Mouse (Mus musculus) heart, postnatal 0 days (tissue): Measurements from ENCODE around the gene Ctbs. TPM values are rescaled to one million over a fixed set of nuclear protein-coding genes. Genes with fewer than 3 reads are reported as not detected.
"Not testable (repeated sequence)": the region's sequence is repeated elsewhere in the genome, so short reads cannot be mapped to it uniquely, and the experiment has no call there.

ENCODE experiments used
- ATAC-seq: fragments of 200-750 bp; cut with Nextera tagmentation; 2 replicates; pipeline ENCODE4 v1.8.0; 2017; ENCODE audit warnings: low read depth, moderate number of reproducible peaks, moderate library complexity; ENCODE audit not compliant: insufficient read depth
- DNase-seq: peaks from one replicate; pipeline ENCODE4 v3.0.0-alpha.2; 2016; ENCODE audit warnings: low spot score
- H3K27ac ChIP-seq: fragments of 300-500 bp; sonication (generic); 2 replicates; pipeline ENCODE4 v1.5.1; 2014; ENCODE audit warnings: low read depth, mild to moderate bottlenecking
- H3K27me3 ChIP-seq: fragments of 300-500 bp; sonication (generic); 2 replicates; pipeline ENCODE4 v1.6.1; 2014; ENCODE audit warnings: low read length, mixed read lengths; ENCODE audit not compliant: control insufficient read depth, insufficient read depth
- H3K36me3 ChIP-seq: fragments of 300-500 bp; sonication (generic); replicated peaks from 2 replicates; pipeline ENCODE4 v1.6.1; 2014; ENCODE audit warnings: low read length, mixed read lengths; ENCODE audit not compliant: control insufficient read depth, insufficient read depth
- H3K4me1 ChIP-seq: fragments of 300-500 bp; sonication (generic); 2 replicates; pipeline ENCODE4 v1.6.1; 2014; ENCODE audit warnings: antibody characterized with exemption; ENCODE audit not compliant: control insufficient read depth, insufficient read depth
- H3K4me2 ChIP-seq: fragments of 300-500 bp; sonication (generic); 2 replicates; pipeline ENCODE4 v1.6.1; 2014; ENCODE audit warnings: low read depth, mild to moderate bottlenecking, low read length, moderate library complexity
- H3K4me3 ChIP-seq: fragments of 300-500 bp; sonication (generic); 2 replicates; pipeline ENCODE4 v1.5.1; 2014; ENCODE audit warnings: low read depth, low read length
- H3K9ac ChIP-seq: fragments of 300-500 bp; sonication (generic); replicated peaks from 2 replicates; pipeline ENCODE4 v1.6.1; 2014; ENCODE audit warnings: low read depth, low read length, mixed read lengths
- H3K9me3 ChIP-seq: fragments of 300-500 bp; sonication (generic); replicated peaks from 2 replicates; pipeline ENCODE4 v1.6.1; 2016; ENCODE audit warnings: low read length; ENCODE audit not compliant: control insufficient read depth
- CTCF ChIP-seq: IDR thresholded peaks from 2 replicates; pipeline ENCODE4 v1.5.1; 2016; ENCODE audit warnings: antibody characterized with exemption, control low read depth, low read depth
- EP300 ChIP-seq: IDR thresholded peaks from 2 replicates; pipeline ENCODE4 v1.6.1; 2016; ENCODE audit warnings: antibody characterized with exemption, low read depth
- WGBS: fragments of 180-500 bp; shearing (Covaris S2); extraction: QIAGEN DNeasy Blood & Tissue Kit; methylation state at CpG from one replicate; pipeline ENCODE4 v1.1.7; 2014; 5-methylcytosine and 5-hydroxymethylcytosine counted together
- polyA plus RNA-seq: library from polyadenylated mRNA; unstranded; fragments of >200 nt; fragmentation: Nextera tagmentation; extraction: Ambion mirVana; gene quantifications from 2 replicates; pipeline ENCODE4 v1.2.1, GENCODE M21; 2015
- total RNA-seq: library from RNA; depleted of rRNA; stranded (reverse); fragments of >200 nt; gene quantifications from 2 replicates; pipeline ENCODE4 v1.2.3, GENCODE M21; 2014; ENCODE audit warnings: low replicate concordance

Ctbs gene
- total and polyA plus RNA-seq, 2 experiments from 2014 or later = 4.2 to 6.6 TPM

DNA sequence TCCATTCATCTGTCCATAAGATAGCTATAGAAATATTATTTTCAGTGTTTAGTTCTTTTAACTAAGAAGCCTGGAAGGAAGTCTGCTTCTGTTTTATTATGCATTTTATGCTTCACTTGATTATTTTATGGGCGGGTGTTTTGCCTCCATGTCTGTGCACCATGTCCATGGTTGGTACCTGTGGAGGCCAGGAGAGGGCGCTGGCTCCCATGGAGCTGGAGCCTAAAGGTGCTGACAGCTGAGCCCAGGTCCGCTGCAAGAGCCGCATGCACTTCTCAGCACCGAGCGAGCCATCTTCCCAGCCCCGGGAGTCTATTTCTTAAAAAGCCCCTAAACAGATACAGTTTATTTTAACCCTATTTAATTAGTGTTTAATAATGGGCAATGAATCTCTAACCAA is 25.9 kb upstream of the Ctbs start:
- 81% methylated on average over 7 of the region's 7 CpGs for WGBS
- no peak overlapping the region for H3K27ac ChIP-seq
- H3K9me3 ChIP-seq = no peaks in the 10 kb centered on the region
- DNase-seq (no peak), ATAC-seq (no peak)
- H3K4me3 ChIP-seq = no peak overlapping the region
- no peaks in the 10 kb centered on the region for H3K27me3 ChIP-seq
- no peak for TF ChIP-seq EP300
- TF ChIP-seq CTCF = no peak
- 0 out of 2 replicates have a peak, but pooled peaks cover 3% of the 10 kb centered on the region for H3K4me1 ChIP-seq
- H3K36me3 ChIP-seq = peaks cover 22% of the 10 kb centered on the region
- H3K9ac ChIP-seq = no peak overlapping the region
- no peak overlapping the region for H3K4me2 ChIP-seq

DNA sequence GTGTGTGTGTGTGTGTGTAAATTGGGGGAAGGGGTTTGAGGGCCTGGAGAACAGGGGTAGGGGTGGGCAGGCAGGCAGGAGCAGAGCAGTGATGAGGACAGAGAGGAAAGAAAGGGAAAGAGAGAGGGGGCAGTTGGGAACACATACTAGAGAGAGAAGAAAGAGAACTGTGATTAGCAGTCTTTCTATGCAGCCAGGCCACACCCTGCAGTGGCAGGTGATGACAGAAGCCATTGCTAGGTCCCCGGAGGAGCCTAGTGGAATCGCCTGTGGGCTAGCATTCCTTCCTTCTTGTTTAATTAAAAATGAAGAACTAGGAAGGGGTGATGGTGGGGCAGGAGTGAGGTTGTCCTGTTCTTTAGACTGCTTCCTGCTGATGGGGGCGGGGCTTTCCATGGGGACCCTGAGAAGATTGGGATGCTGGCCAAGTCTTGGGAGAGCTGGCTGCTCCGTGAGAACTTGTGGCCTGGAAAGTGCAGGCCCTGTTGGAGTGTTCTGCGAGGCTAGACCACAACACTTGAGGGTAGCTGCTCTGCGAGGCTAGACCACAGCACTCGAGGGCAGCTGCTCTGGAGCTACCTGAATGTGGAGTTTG is 25.2 kb upstream of the Ctbs start:
- no peak for ATAC-seq
- 0 out of 2 replicates have a peak, but pooled peaks cover 3% of the 10 kb centered on the region for H3K4me1 ChIP-seq
- no peak overlapping the region for H3K4me2 ChIP-seq
- peaks cover 17% of the 10 kb centered on the region for H3K36me3 ChIP-seq
- DNase-seq = no peak
- H3K4me3 ChIP-seq = no peak overlapping the region
- TF ChIP-seq CTCF = no peak
- TF ChIP-seq EP300 = no peak
- no peaks in the 10 kb centered on the region for H3K9me3 ChIP-seq
- WGBS = 33% methylated on average over 7 of the region's 7 CpGs
- no peak overlapping the region for H3K27ac ChIP-seq
- no peak overlapping the region for H3K9ac ChIP-seq
- H3K27me3 ChIP-seq = no peaks in the 10 kb centered on the region

DNA sequence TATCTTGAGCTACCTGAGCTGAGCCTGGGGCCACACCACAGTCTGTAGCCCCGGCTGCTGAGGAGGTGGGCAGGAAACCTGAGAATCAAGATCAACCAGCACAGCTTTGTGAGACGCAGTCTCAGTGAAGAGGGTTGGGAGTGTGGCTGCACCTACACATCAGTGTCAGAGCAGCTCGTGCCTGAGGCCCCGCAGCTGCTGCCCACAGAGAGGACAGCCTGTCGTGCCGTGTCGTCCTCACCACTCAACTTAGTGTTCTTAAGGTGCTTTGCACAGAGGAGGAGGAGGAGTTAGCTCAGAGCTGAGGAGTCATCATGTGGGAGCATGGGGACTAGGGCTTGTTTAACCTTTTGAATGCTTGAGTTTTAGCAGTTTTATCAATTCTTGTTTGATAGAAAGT is 23.7 kb upstream of the Ctbs start:
- 0 out of 2 replicates have a peak, but pooled peaks cover 3% of the 10 kb centered on the region for H3K4me1 ChIP-seq
- H3K9me3 ChIP-seq = no peaks in the 10 kb centered on the region
- H3K4me3 ChIP-seq = no peak overlapping the region
- no peaks in the 10 kb centered on the region for H3K27me3 ChIP-seq
- H3K4me2 ChIP-seq = no peak overlapping the region
- H3K36me3 ChIP-seq = peaks cover 15% of the 10 kb centered on the region
- no peak overlapping the region for H3K9ac ChIP-seq
- no peak for TF ChIP-seq CTCF
- no peak for TF ChIP-seq EP300
- DNase-seq (no peak), ATAC-seq (no peak)
- H3K27ac ChIP-seq = no peak overlapping the region
- 85% methylated on average over 7 of the region's 7 CpGs for WGBS

DNA sequence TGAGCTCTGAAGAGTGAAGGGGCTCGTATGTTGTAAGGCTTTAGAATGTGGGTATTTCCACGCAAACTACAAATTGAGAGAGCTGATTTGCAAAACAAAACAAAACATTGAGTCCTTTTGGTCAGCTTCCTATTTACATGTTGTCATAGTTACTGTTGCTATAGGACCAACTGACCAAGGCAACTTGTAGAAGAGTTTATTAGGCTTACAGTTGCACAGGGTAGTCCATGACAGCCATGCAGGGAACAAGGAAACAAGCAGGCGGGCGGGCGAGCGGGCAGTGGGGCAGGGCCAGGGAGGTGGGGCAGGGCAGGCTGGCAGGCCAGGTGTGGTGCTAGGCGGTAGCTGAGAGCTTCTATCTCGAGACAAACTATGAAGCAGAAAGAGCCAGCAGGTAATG is 23.1 kb upstream of the Ctbs start:
- no peak for TF ChIP-seq EP300
- no peak for TF ChIP-seq CTCF
- Histone ChIP-seq H3K4me3 (no peak overlapping the region), H3K9ac (no peak overlapping the region), H3K4me1 (0 out of 2 replicates have a peak, but pooled peaks cover 3% of the 10 kb centered on the region), H3K9me3 (no peaks in the 10 kb centered on the region), H3K36me3 (peaks cover 20% of the 10 kb centered on the region), H3K4me2 (no peak overlapping the region), H3K27ac (no peak overlapping the region), H3K27me3 (no peaks in the 10 kb centered on the region)
- 89% methylated on average over 8 of the region's 8 CpGs for WGBS
- ATAC-seq (no peak), DNase-seq (no peak)

DNA sequence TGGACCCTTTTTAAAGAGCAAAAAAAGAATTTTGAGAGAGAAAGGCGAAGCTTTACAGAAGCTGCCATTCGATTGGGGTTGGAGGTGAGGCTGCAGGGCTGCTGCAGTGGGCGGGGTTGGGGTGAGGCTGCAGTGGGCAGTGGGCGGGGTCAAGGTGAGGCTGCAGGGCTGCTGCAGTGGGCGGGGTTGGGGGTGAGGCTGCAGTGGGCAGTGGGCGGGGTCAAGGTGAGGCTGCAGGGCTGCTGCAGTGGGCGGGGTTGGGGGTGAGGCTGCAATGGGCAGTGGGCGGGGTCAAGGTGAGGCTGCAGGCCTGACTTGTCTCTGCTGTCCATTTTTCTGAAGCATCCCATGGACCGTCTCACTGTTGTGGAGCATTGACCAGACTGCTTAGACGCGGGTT is 16.5 kb upstream of the Ctbs start:
- WGBS = 93% methylated on average over 11 of the region's 11 CpGs
- H3K36me3 ChIP-seq = peaks cover 37% of the 10 kb centered on the region
- H3K27ac ChIP-seq, H3K9me3 ChIP-seq, H3K4me2 ChIP-seq, H3K4me3 ChIP-seq, H3K4me1 ChIP-seq, ATAC-seq, H3K9ac ChIP-seq, H3K27me3 ChIP-seq, DNase-seq: not testable (repeated sequence)

DNA sequence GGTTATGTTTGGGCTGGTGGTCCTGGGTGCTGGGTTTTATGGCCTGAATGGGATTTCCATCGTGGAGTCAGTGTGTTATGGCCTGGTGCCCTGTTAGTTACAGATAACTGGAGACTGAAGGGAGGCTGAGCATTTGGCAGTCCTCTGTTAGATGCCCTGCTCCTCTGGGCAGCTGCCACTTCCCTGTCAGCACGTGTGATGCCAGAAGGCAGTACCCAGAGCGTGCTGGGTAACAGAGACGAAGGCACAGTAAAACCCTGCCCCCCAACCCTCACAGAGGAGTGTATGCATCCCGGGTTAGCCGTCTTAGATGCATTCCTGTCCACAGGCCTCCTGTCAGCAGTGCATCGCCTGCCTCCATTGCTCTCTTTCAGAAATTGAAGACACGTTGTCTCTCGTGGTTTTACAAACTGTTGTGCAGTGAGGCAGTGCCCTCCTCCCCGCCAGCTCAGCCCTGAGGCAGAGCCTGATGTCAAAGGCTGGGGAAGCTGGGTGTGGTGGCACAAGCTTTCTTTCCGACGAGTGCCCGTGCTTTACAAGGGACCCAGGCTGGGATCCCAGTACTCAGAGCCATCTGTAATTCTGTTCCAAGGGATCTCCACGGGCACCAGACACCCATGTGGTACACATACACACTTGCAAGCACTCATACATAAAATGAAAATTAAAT is 15.8 kb upstream of the Ctbs start:
- no peaks in the 10 kb centered on the region for H3K27me3 ChIP-seq
- H3K4me3 ChIP-seq = no peak overlapping the region
- H3K4me2 ChIP-seq = no peak overlapping the region
- H3K9ac ChIP-seq = no peak overlapping the region
- peak; percentile 70 for ATAC-seq
- WGBS = 63% methylated on average over 14 of the region's 14 CpGs
- H3K9me3 ChIP-seq = no peaks in the 10 kb centered on the region
- peaks cover 39% of the 10 kb centered on the region for H3K36me3 ChIP-seq
- H3K27ac ChIP-seq = no peak overlapping the region
- TF ChIP-seq CTCF (no peak), EP300 (no peak)
- no peaks in the 10 kb centered on the region for H3K4me1 ChIP-seq
- DNase-seq = no peak
